Mouse (Mus musculus) MEL (cell line): ENCODE data around the gene Drd3. TPM values are rescaled to one million over a fixed set of nuclear protein-coding genes. Genes with fewer than 3 reads are reported as not detected.

Experiments used
- DNase-seq: peaks from one replicate; pipeline ENCODE4 v3.0.0; 2011; ENCODE audit warnings: low read depth, low spot score
- H3K27ac ChIP-seq: 2 replicates; pipeline ENCODE4 v1.5.1; 2012; ENCODE audit warnings: low read depth, mild to moderate bottlenecking, control low read depth, low read length, moderate library complexity; ENCODE audit not compliant: control insufficient read depth
- H3K27me3 ChIP-seq, 2 experiments: fragments of 150-350 bp in 1 of 2; sonication (generic) in 1 of 2; 2 replicates each; pipeline ENCODE4 v1.6.1; 2012; ENCODE audit warnings: low read length in 2 of 2, mild to moderate bottlenecking in 2 of 2, improper control_type of control experiment in 1 of 2, moderate library complexity in 1 of 2; ENCODE audit not compliant: insufficient read depth in 2 of 2, control insufficient read depth in 1 of 2
- H3K36me3 ChIP-seq, 2 experiments: 2 replicates each; pipeline ENCODE4 v1.6.1; 2012 to 2014; ENCODE audit warnings: low read length in 2 of 2, improper control_type of control experiment in 1 of 2, inconsistent platforms in 1 of 2, mild to moderate bottlenecking in 1 of 2; ENCODE audit not compliant: insufficient read depth in 2 of 2, control insufficient read depth in 1 of 2
- H3K4me1 ChIP-seq, 2 experiments: fragments of 150-350 bp in 1 of 2; sonication (generic) in 1 of 2; 2 replicates each; pipeline ENCODE4 v1.6.1; 2012; ENCODE audit warnings: low read length in 2 of 2, improper control_type of control experiment in 1 of 2, mild to moderate bottlenecking in 1 of 2; ENCODE audit not compliant: insufficient read depth in 2 of 2, control insufficient read depth in 1 of 2
- H3K4me3 ChIP-seq, 2 experiments: fragments of 150-350 bp in 1 of 2; sonication (generic) in 1 of 2; 2 replicates each; pipeline ENCODE4 v1.5.1; 2012; ENCODE audit warnings: low read depth in 2 of 2, low read length in 2 of 2, mild to moderate bottlenecking in 2 of 2, moderate library complexity in 2 of 2, control low read depth in 1 of 2, improper control_type of control experiment in 1 of 2; ENCODE audit not compliant: control insufficient read depth in 1 of 2, insufficient read depth in 1 of 2
- H3K79me2 ChIP-seq: 2 replicates; pipeline ENCODE4 v1.6.1; 2012; ENCODE audit warnings: mild to moderate bottlenecking, low read length, moderate library complexity; ENCODE audit not compliant: control insufficient read depth, poor library complexity, insufficient read depth
- H3K9ac ChIP-seq: 2 replicates; pipeline ENCODE4 v1.6.1; 2012; ENCODE audit warnings: low read depth, mild to moderate bottlenecking, control low read depth, low read length, moderate library complexity; ENCODE audit not compliant: control insufficient read depth, poor library complexity, severe bottlenecking
- H3K9me3 ChIP-seq: fragments of 150-350 bp; sonication (generic); replicated peaks from 2 replicates; pipeline ENCODE4 v1.6.1; 2012; ENCODE audit warnings: mild to moderate bottlenecking, low read length, improper control_type of control experiment, moderate library complexity; ENCODE audit not compliant: insufficient read depth
- CTCF ChIP-seq, 3 experiments: IDR thresholded peaks in 2 of 3; conservative IDR thresholded peaks in 1 of 3; 2 replicates each; pipeline ENCODE4 v1.5.1; 2011 to 2012; ENCODE audit warnings: low read length in 3 of 3, low read depth in 2 of 3, mild to moderate bottlenecking in 2 of 3, improper control_type of control experiment in 1 of 3, inconsistent platforms in 1 of 3, mixed read lengths in 1 of 3, moderate library complexity in 1 of 3; ENCODE audit not compliant: control insufficient read depth in 1 of 3, insufficient read depth in 1 of 3, poor library complexity in 1 of 3, severe bottlenecking in 1 of 3
- E2F4 ChIP-seq: IDR thresholded peaks from 2 replicates; pipeline ENCODE4 v1.6.1; 2011; ENCODE audit warnings: low read depth, low read length, improper control_type of control experiment, borderline replicate concordance
- EP300 ChIP-seq, 2 experiments: IDR thresholded peaks; 2 replicates each; pipeline ENCODE4 v1.6.1; 2011; ENCODE audit warnings: improper control_type of control experiment in 2 of 2, low read length in 2 of 2, low read depth in 1 of 2, mild to moderate bottlenecking in 1 of 2
- ETS1 ChIP-seq: IDR thresholded peaks from 2 replicates; pipeline ENCODE4 v1.6.1; 2012; ENCODE audit warnings: low read depth, mild to moderate bottlenecking, inconsistent platforms, low read length, improper control_type of control experiment, moderate library complexity
- GATA1 ChIP-seq: IDR thresholded peaks from 2 replicates; pipeline ENCODE4 v1.6.1; 2011; ENCODE audit warnings: low read depth, low read length, improper control_type of control experiment
- HCFC1 ChIP-seq: IDR thresholded peaks from 2 replicates; pipeline ENCODE4 v1.6.1; 2012; ENCODE audit warnings: low read depth, mild to moderate bottlenecking, inconsistent platforms, low read length, improper control_type of control experiment, moderate library complexity
- JUND ChIP-seq: IDR thresholded peaks from 2 replicates; pipeline ENCODE4 v1.6.1; 2011; ENCODE audit warnings: low read depth, mild to moderate bottlenecking, improper control_type of control experiment, low read length
- MAX ChIP-seq: IDR thresholded peaks from 2 replicates; pipeline ENCODE4 v1.6.1; 2011; ENCODE audit warnings: low read length, improper control_type of control experiment
- MEF2A ChIP-seq: IDR thresholded peaks from 2 replicates; pipeline ENCODE4 v1.6.1; 2014; ENCODE audit warnings: low read depth, mild to moderate bottlenecking, inconsistent platforms, low read length, improper control_type of control experiment; ENCODE audit not compliant: poor library complexity, insufficient replicate concordance, severe bottlenecking; ENCODE audit errors: extremely low read depth
- MYB ChIP-seq: IDR thresholded peaks from 2 replicates; pipeline ENCODE4 v1.6.1; 2011; ENCODE audit warnings: mild to moderate bottlenecking, low read depth, low read length, improper control_type of control experiment
- MYC ChIP-seq: IDR thresholded peaks from 2 replicates; pipeline ENCODE4 v1.6.1; 2011; ENCODE audit warnings: low read depth, mild to moderate bottlenecking, low read length, improper control_type of control experiment, moderate library complexity
- POLR2A ChIP-seq, 2 experiments: IDR thresholded peaks; 2 replicates each; pipeline ENCODE4 v1.6.1; 2011 to 2012; ENCODE audit warnings: low read length in 2 of 2, mild to moderate bottlenecking in 2 of 2, control low read depth in 1 of 2, improper control_type of control experiment in 1 of 2, low read depth in 1 of 2, moderate library complexity in 1 of 2; ENCODE audit not compliant: control insufficient read depth in 1 of 2, insufficient read depth in 1 of 2, poor library complexity in 1 of 2
- POLR2AphosphoS2 ChIP-seq: IDR thresholded peaks from 2 replicates; pipeline ENCODE4 v1.6.1; 2011; ENCODE audit warnings: low read length, improper control_type of control experiment
- SIN3A ChIP-seq: IDR thresholded peaks from 2 replicates; pipeline ENCODE4 v1.6.1; 2012; ENCODE audit warnings: low read length, improper control_type of control experiment, inconsistent platforms
- TBP ChIP-seq: IDR thresholded peaks from 2 replicates; pipeline ENCODE4 v1.8.0; 2011; ENCODE audit warnings: low read depth, low read length, improper control_type of control experiment
- TCF12 ChIP-seq: IDR thresholded peaks from 2 replicates; pipeline ENCODE4 v1.6.1; 2014; ENCODE audit warnings: low read depth, mild to moderate bottlenecking, inconsistent platforms, low read length, improper control_type of control experiment, moderate library complexity
- ZC3H11A ChIP-seq: IDR thresholded peaks from 2 replicates; pipeline ENCODE4 v1.6.1; 2012; ENCODE audit warnings: low read depth, mild to moderate bottlenecking, inconsistent platforms, low read length, improper control_type of control experiment
- ZNF384 ChIP-seq: IDR thresholded peaks from 2 replicates; pipeline ENCODE4 v1.6.1; 2012; ENCODE audit warnings: low read depth, mild to moderate bottlenecking, inconsistent platforms, low read length, improper control_type of control experiment
- polyA plus RNA-seq, 2 experiments: library from polyadenylated mRNA; stranded (reverse) in 1 of 2; unstranded in 1 of 2; fragments of >175 nt in 1 of 2; fragments of >200 nt in 1 of 2; gene quantifications; 2 replicates each; pipeline versions ENCODE4 v1.2.1 to v1.2.4; 2012; ENCODE audit warnings: low replicate concordance in 2 of 2, low read depth in 1 of 2; ENCODE audit not compliant: insufficient read length in 2 of 2, insufficient read depth in 1 of 2, missing spikeins in 1 of 2
- total RNA-seq: library from RNA; depleted of rRNA; stranded (reverse); fragments of 300-350 nt; gene quantifications from 2 replicates; pipeline ENCODE4 v1.2.3, GENCODE M21; 2012

Gene Drd3
- total and polyA plus RNA-seq, 3 experiments, result not detected

DNA sequence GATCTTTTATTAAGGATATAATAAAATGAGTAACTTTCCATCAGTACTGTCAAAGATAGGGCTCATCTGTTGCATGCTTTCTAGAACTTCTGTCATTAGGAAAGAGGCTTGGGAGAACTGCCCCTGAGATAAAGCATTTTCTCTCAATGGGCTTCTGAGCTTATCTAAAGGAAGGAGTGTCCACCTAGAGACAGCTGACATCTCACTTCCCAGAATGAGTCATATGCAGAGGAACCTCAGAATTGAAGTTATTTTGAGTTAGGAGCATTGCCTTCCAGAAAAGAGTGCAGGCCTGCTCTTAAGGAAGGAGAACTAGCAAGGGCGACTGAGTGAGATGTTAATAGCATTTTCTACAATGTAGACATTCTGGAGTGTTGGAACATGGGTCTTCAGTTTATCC is 87.4 kb downstream of the Drd3 start:
- no peak overlapping the region for H3K4me3 ChIP-seq
- TF ChIP-seq TCF12, result 0 out of 2 replicates have a peak, but pooled peaks have one; percentile 30
- TF ChIP-seq EP300 (IDR thresholded peaks at IDR 0.05; ENCODE audit: low read depth in 1 of 2, low read length in 2 of 2), result peak; percentile 42 to 68
- TF ChIP-seq POLR2A (IDR thresholded peaks at IDR 0.05; ENCODE audit: control insufficient read depth in 1 of 2, insufficient read depth in 1 of 2, low read depth in 1 of 2, low read length in 2 of 2, poor library complexity in 1 of 2), result no peak
- TF ChIP-seq MEF2A, result no peak
- 0 out of 2 replicates have a peak, but pooled peaks have one; percentile 10 for TF ChIP-seq JUND
- TF ChIP-seq GATA1, result peak; percentile 74
- peak; percentile 36; the same call in 1 of the 2 replicates for TF ChIP-seq SIN3A
- TF ChIP-seq MYB, result no peak
- no peak for TF ChIP-seq CTCF (IDR thresholded peaks at IDR 0.05 in 2 of 3, conservative IDR thresholded peaks at IDR 0.05 in 1 of 3; ENCODE audit: control insufficient read depth in 1 of 3, insufficient read depth in 1 of 3, low read depth in 2 of 3, low read length in 3 of 3, poor library complexity in 1 of 3, severe bottlenecking in 1 of 3)
- no peak for TF ChIP-seq MAX
- peak; percentile 84 for TF ChIP-seq ETS1
- TF ChIP-seq MYC, result no peak

DNA sequence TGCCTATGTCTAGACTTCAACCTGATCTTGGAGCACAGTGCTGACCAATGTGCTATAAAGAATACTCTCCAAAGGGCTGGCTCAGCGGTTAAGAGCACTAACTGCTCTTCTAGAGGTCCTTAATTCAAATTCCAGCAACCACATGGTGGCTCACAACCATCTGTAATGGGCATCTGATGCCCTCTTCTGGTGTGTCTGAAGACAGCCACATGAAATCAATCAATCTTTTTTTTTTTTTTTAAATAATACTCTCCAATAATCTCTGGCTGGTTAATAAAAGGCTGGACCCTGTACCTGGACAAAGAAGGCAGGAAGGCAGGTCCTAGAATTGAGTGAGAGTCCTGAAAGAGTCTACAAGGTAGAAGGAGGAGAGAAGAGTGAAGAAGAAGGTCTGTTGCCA is 96.0 kb downstream of the Drd3 start:
- no peak overlapping the region for H3K9ac ChIP-seq
- H3K27ac ChIP-seq, result no peak overlapping the region
- TF ChIP-seq ZC3H11A, result no peak
- no peak for TF ChIP-seq TBP
- TF ChIP-seq HCFC1, result no peak
- 0 out of 2 replicates have a peak, but pooled peaks have one; percentile 53 for TF ChIP-seq ZNF384
- no peak for TF ChIP-seq POLR2A (IDR thresholded peaks at IDR 0.05; ENCODE audit: control insufficient read depth in 1 of 2, insufficient read depth in 1 of 2, low read depth in 1 of 2, low read length in 2 of 2, poor library complexity in 1 of 2)
- TF ChIP-seq E2F4, result no peak
- TF ChIP-seq POLR2AphosphoS2, result no peak
- peak in 1 of 3 experiments; percentile 3; a peak in 1 of 6 replicates for TF ChIP-seq CTCF (IDR thresholded peaks at IDR 0.05 in 2 of 3, conservative IDR thresholded peaks at IDR 0.05 in 1 of 3; ENCODE audit: control insufficient read depth in 1 of 3, insufficient read depth in 1 of 3, low read depth in 2 of 3, low read length in 3 of 3, poor library complexity in 1 of 3, severe bottlenecking in 1 of 3)
- TF ChIP-seq, all 39 proteins: peak for 2
- H3K4me3 ChIP-seq, result no peak overlapping the region
- no peaks in the 10 kb centered on the region for H3K79me2 ChIP-seq
- no peaks in the 10 kb centered on the region for H3K4me1 ChIP-seq
- no peaks in the 10 kb centered on the region for H3K36me3 ChIP-seq
- no peak for DNase-seq
- no peaks in the 10 kb centered on the region for H3K9me3 ChIP-seq
- H3K27me3 ChIP-seq, result peaks cover 2 to 4% of the 10 kb centered on the region in 2 experiments; a peak in 2 of 4 replicates

More for the DNA sequence above, 87.4 kb downstream of the Drd3 start:
- no peak overlapping the region for H3K27ac ChIP-seq
- peak; percentile 64 for DNase-seq
- H3K27me3 ChIP-seq, result peaks cover 0 to 2% of the 10 kb centered on the region in 2 experiments; a peak in 1 of 4 replicates
- H3K4me1 ChIP-seq, result peaks cover 0 to 5% of the 10 kb centered on the region in 2 experiments; a peak in 1 of 4 replicates
- H3K9me3 ChIP-seq, result no peaks in the 10 kb centered on the region
- H3K36me3 ChIP-seq, result peaks cover 0 to 8% of the 10 kb centered on the region in 2 experiments; a peak in 2 of 4 replicates
- no peaks in the 10 kb centered on the region for H3K79me2 ChIP-seq
- no peak overlapping the region for H3K9ac ChIP-seq
